Mouse (Mus musculus) macrophage (primary cell): ENCODE data around the gene Rabepk. TPM values are rescaled to one million over a fixed set of nuclear protein-coding genes. Genes with fewer than 3 reads are reported as not detected.

Source experiments
- H3K27ac ChIP-seq: fragments of 350-480 bp; formaldehyde crosslinking; 2 replicates; pipeline ENCODE4 v1.9.0; 2021
- H3K36me3 ChIP-seq: fragments of 350-480 bp; formaldehyde crosslinking; 2 replicates; pipeline ENCODE4 v1.9.0; 2021; ENCODE audit errors: inconsistent target
- H3K4me3 ChIP-seq: fragments of 350-480 bp; formaldehyde crosslinking; 2 replicates; pipeline ENCODE4 v1.9.0; 2021; ENCODE audit errors: inconsistent target
- H3K79me2 ChIP-seq: fragments of 350-480 bp; formaldehyde crosslinking; 2 replicates; pipeline ENCODE4 v1.9.0; 2021; ENCODE audit errors: inconsistent target
- WGBS: methylation state at CpG from one replicate; pipeline ENCODE4 v1.1.7; 2026; ENCODE audit warnings: inconsistent platforms; ENCODE audit not compliant: missing documents; 5-methylcytosine and 5-hydroxymethylcytosine counted together
- polyA plus RNA-seq: library from polyadenylated mRNA; stranded (reverse); fragments of 250-400 nt; gene quantifications from 3 replicates; pipeline ENCODE4 v1.2.4, GENCODE M21; 2018; ENCODE audit warnings: inconsistent platforms

Rabepk gene
- polyA plus RNA-seq, 1 experiment from 2014 or later = 15.9 TPM

DNA sequence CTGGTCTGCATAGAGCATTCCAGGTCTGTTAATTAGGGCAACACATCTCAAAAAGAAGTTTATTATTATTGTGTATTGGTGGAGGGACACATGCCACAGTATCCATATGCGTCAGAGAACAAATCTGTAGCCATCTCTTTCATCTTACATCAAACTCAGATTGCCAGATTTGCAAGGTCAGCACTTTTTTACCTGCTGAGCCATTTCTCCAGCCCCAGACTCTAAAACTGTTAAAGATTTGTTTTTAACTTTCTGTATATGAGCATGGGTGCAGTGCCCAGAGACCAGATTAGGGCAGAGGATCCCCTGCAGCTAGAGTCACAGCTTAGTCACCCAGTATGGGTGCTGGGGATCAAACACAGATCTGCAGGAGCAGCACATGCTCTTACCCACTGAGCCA is 63.1 kb downstream of the Rabepk start:
- Histone ChIP-seq H3K79me2 (peaks cover 100% of the 10 kb centered on the region), H3K4me3 (no peak overlapping the region), H3K36me3 (no peaks in the 10 kb centered on the region), H3K27ac (no peak overlapping the region)
- WGBS = 100% methylated on average over 1 of the region's 1 CpGs

Other genes starting within 250 kb of the Rabepk start
- gene Gapvd1, start 44.7 kb downstream of the Rabepk start, polyA plus RNA-seq = 64.6 to 87.4 TPM (median 66.7 TPM) in 3 replicates
- 730 to 822 TPM (median 759 TPM) in 3 replicates for gene Hspa5, start 27.9 kb downstream of the Rabepk start, polyA plus RNA-seq
- gene Fbxw2, start 26.4 kb upstream of the Rabepk start, polyA plus RNA-seq = 50.4 to 70.6 TPM (median 53.7 TPM) in 3 replicates
- not detected in 3 replicates for gene Gm34653, start 33.1 kb upstream of the Rabepk start, polyA plus RNA-seq
- not detected in 3 replicates for gene Cutal, start 74.5 kb upstream of the Rabepk start, polyA plus RNA-seq
- gene Psmd5, start 75.1 kb upstream of the Rabepk start, polyA plus RNA-seq = 14.4 to 23.0 TPM (median 19.4 TPM) in 3 replicates
- 0.77 to 6.5 TPM (median 3.5 TPM) in 3 replicates for gene Phf19, start 114.1 kb upstream of the Rabepk start, polyA plus RNA-seq
- 3.0 to 7.8 TPM (median 3.3 TPM) in 3 replicates for gene Traf1, start 161.9 kb upstream of the Rabepk start, polyA plus RNA-seq